Mouse (Mus musculus): ENCODE data around the gene Nhlrc4.

GRCm38 (mm10) chr17:25980854-25981253 is 36.1 kb upstream of the Nhlrc4 start:
- TF ChIP-seq CTCF (IDR thresholded peaks at IDR 0.05) (no peak), EP300 (IDR thresholded peaks at IDR 0.05) (no peak)
